Mouse (Mus musculus) heart, adult 18-20 months (tissue): ENCODE measurements around the gene Mid1. TPM values are rescaled to one million over a fixed set of nuclear protein-coding genes. Genes with fewer than 3 reads are reported as not detected.
"Not testable (repeated sequence)": the region's sequence is repeated elsewhere in the genome, so short reads cannot be mapped to it uniquely, and the experiment has no call there.

Experiments used
- DNase-seq, 2 experiments: peaks; one replicate each; pipeline ENCODE4 v3.0.0; 2021 to 2022; ENCODE audit warnings: mixed read lengths in 1 of 2
- total RNA-seq, 2 experiments: library from RNA; stranded (reverse); gene quantifications; 2 replicates each; pipeline ENCODE4 v1.2.3; 2021

Gene Mid1
- total RNA-seq, 2 experiments from 2014 or later: 3.3 to 5.4 TPM

GRCm38 (mm10) chrX:170017333-170018245 is 332.6 kb downstream of the Mid1 start:
- DNase-seq: peak in 1 of 2 experiments; percentile 89

- DNase-seq: peak in 1 of 2 experiments; percentile 83
These were observed 333.7 kb downstream of the Mid1 start for GRCm38 (mm10) chrX:170018571-170019218.

GRCm38 (mm10) chrX:170019219-170019953 is 334.4 kb downstream of the Mid1 start:
- not testable (repeated sequence) for DNase-seq

GRCm38 (mm10) chrX:170019954-170020689 is 335.1 kb downstream of the Mid1 start:
- DNase-seq: peak; percentile 89 to 100

- peak in 1 of 2 experiments; percentile 99 for DNase-seq
These were observed 335.7 kb downstream of the Mid1 start for GRCm38 (mm10) chrX:170020690-170021050.

- DNase-seq: peak in 1 of 2 experiments; percentile 78
These were observed 336.2 kb downstream of the Mid1 start for GRCm38 (mm10) chrX:170021205-170021604.

- peak in 1 of 2 experiments; percentile 96 for DNase-seq
These were observed 336.9 kb downstream of the Mid1 start for GRCm38 (mm10) chrX:170021750-170022461.

Other genes starting within 250 kb of the Mid1 start
- gene 4933400A11Rik, start 94.4 kb downstream of the Mid1 start, total RNA-seq: not detected